Mouse (Mus musculus) stomach, embryonic 14.5 days (tissue): ENCODE measurements around the gene Gm10718. TPM values are rescaled to one million over a fixed set of nuclear protein-coding genes. Genes with fewer than 3 reads are reported as not detected.
"Not testable (repeated sequence)": the region's sequence is repeated elsewhere in the genome, so short reads cannot be mapped to it uniquely, and the experiment has no call there.

ENCODE experiments used
- ATAC-seq: fragments of 200-750 bp; cut with Nextera tagmentation; 2 replicates; pipeline ENCODE4 v1.8.0; 2017; ENCODE audit warnings: low read depth, moderate TSS enrichment; ENCODE audit not compliant: insufficient number of reproducible peaks, insufficient read depth, low FRiP score
- H3K27ac ChIP-seq: fragments of 300-500 bp; sonication (generic); 2 replicates; pipeline ENCODE4 v1.5.1; 2014; ENCODE audit warnings: mild to moderate bottlenecking, low read length, moderate library complexity, mixed read lengths
- H3K27me3 ChIP-seq: fragments of 300-500 bp; sonication (generic); 2 replicates; pipeline ENCODE4 v1.6.1; 2014; ENCODE audit warnings: low read length, control low read depth, mixed read lengths; ENCODE audit not compliant: control insufficient read depth, insufficient read depth
- H3K36me3 ChIP-seq: fragments of 300-500 bp; sonication (generic); 2 replicates; pipeline ENCODE4 v1.6.1; 2014; ENCODE audit warnings: mild to moderate bottlenecking, control low read depth, low read length, moderate library complexity, mixed read lengths; ENCODE audit not compliant: control insufficient read depth, insufficient read depth
- H3K4me1 ChIP-seq: fragments of 300-500 bp; sonication (generic); 2 replicates; pipeline ENCODE4 v1.6.1; 2014; ENCODE audit warnings: low read length, control low read depth, mixed read lengths; ENCODE audit not compliant: control insufficient read depth, insufficient read depth
- H3K4me2 ChIP-seq: fragments of 300-500 bp; sonication (generic); replicated peaks from 2 replicates; pipeline ENCODE4 v1.6.1; 2014; ENCODE audit warnings: low read depth, low read length, control low read depth
- H3K4me3 ChIP-seq: fragments of 300-500 bp; sonication (generic); 2 replicates; pipeline ENCODE4 v1.5.1; 2014; ENCODE audit warnings: low read depth, low read length, control low read depth
- H3K9ac ChIP-seq: fragments of 300-500 bp; sonication (generic); replicated peaks from 2 replicates; pipeline ENCODE4 v1.6.1; 2014; ENCODE audit warnings: low read depth, mild to moderate bottlenecking, control low read depth, low read length, moderate library complexity, mixed read lengths
- H3K9me3 ChIP-seq: fragments of 300-500 bp; sonication (generic); 2 replicates; pipeline ENCODE4 v1.6.1; 2016; ENCODE audit warnings: low read depth, low read length, control low read depth; ENCODE audit not compliant: control insufficient read depth
- WGBS: fragments of 180-500 bp; shearing (Covaris S2); extraction: QIAGEN DNeasy Blood & Tissue Kit; methylation state at CpG from one replicate; pipeline ENCODE4 v1.1.7; 2014; 5-methylcytosine and 5-hydroxymethylcytosine counted together
- microRNA-seq: library from miRNA; unstranded; fragments of <30 nt; microRNA quantifications from one replicate; pipeline ENCODE4, GENCODE M21; 2016
- polyA plus RNA-seq: library from polyadenylated mRNA; unstranded; fragments of >200 nt; fragmentation: Nextera tagmentation; extraction: Ambion mirVana; gene quantifications from 2 replicates; pipeline ENCODE4 v1.2.1, GENCODE M21; 2014

Gene Gm10718
- polyA plus RNA-seq, 1 experiment from 2014 or later: 1.1 TPM

- H3K4me2 ChIP-seq, H3K9ac ChIP-seq, H3K27ac ChIP-seq, H3K27me3 ChIP-seq, H3K36me3 ChIP-seq, H3K4me3 ChIP-seq, ATAC-seq, H3K4me1 ChIP-seq, H3K9me3 ChIP-seq: not testable (repeated sequence)
- WGBS: 73% methylated on average over 2 of the region's 10 CpGs
These were observed 7.5 kb downstream of the Gm10718 start for GRCm38 (mm10) chr9:3030677-3031318.

- H3K4me1 ChIP-seq, H3K9me3 ChIP-seq, H3K4me2 ChIP-seq, H3K9ac ChIP-seq, H3K27me3 ChIP-seq, H3K27ac ChIP-seq, H3K36me3 ChIP-seq, ATAC-seq, H3K4me3 ChIP-seq: not testable (repeated sequence)
- WGBS: no CpG with 5 or more reads among the region's 8 CpGs
These were observed 11.0 kb downstream of the Gm10718 start, which contains the start of gene Gm17535 for GRCm38 (mm10) chr9:3034299-3034698. Gene Gm17535 (plus strand): TSS chr9:3034599.

- 72% methylated on average over 6 of the region's 8 CpGs for WGBS
- not testable (repeated sequence) for H3K4me3 ChIP-seq, H3K27ac ChIP-seq, H3K36me3 ChIP-seq, H3K4me1 ChIP-seq, ATAC-seq, H3K9me3 ChIP-seq, H3K4me2 ChIP-seq, H3K27me3 ChIP-seq, H3K9ac ChIP-seq
These were observed 13.2 kb downstream of the Gm10718 start, which contains the start of gene Gm10715 for GRCm38 (mm10) chr9:3036577-3036976. Gene Gm10715 (plus strand): TSS chr9:3036877.

- H3K4me2 ChIP-seq, H3K4me3 ChIP-seq, H3K9ac ChIP-seq, H3K9me3 ChIP-seq, H3K27me3 ChIP-seq, H3K27ac ChIP-seq, H3K4me1 ChIP-seq, H3K36me3 ChIP-seq, ATAC-seq: not testable (repeated sequence)
- 62% methylated on average over 4 of the region's 4 CpGs for WGBS
These were observed 14.8 kb downstream of the Gm10718 start for GRCm38 (mm10) chr9:3038161-3038560.

Small RNA genes lying within 50 kb of the gene (microRNA-seq; reads per million reads assigned to microRNA genes)
- not detected for gene Mir101c

Other genes starting within 250 kb of the Gm10718 start
- gene Gm10722, start 22.6 kb upstream of the Gm10718 start, polyA plus RNA-seq: not detected in 2 replicates
- gene Gm11168, start 20.2 kb upstream of the Gm10718 start, polyA plus RNA-seq: not detected in 2 replicates
- gene Gm10721, start 10.4 kb upstream of the Gm10718 start, polyA plus RNA-seq: not detected in 2 replicates
- gene Gm10720, start 7.9 kb upstream of the Gm10718 start, polyA plus RNA-seq: not detected in 2 replicates
- 0.39 TPM in 1 of 2 replicates, not detected in the other for gene Gm10719, start 6.1 kb upstream of the Gm10718 start, polyA plus RNA-seq
- 0.69 TPM in 1 of 2 replicates, not detected in the other for gene Gm10717, start 1.9 kb downstream of the Gm10718 start, polyA plus RNA-seq
- not detected in 2 replicates for gene Gm17535, start 11.1 kb downstream of the Gm10718 start, polyA plus RNA-seq
- gene Gm10715, start 13.3 kb downstream of the Gm10718 start, polyA plus RNA-seq: not detected in 2 replicates